Mouse (Mus musculus) MEL (cell line): Measurements from ENCODE around the gene Col25a1.

Experiments
- CHD1 ChIP-seq: IDR thresholded peaks from 2 replicates; pipeline ENCODE4 v1.6.1; 2012; ENCODE audit warnings: low read depth, mild to moderate bottlenecking, inconsistent platforms, low read length, improper control_type of control experiment
- CTCF ChIP-seq, 3 experiments: IDR thresholded peaks in 2 of 3; conservative IDR thresholded peaks in 1 of 3; 2 replicates each; pipeline ENCODE4 v1.5.1; 2011 to 2012; ENCODE audit warnings: low read length in 3 of 3, low read depth in 2 of 3, mild to moderate bottlenecking in 2 of 3, improper control_type of control experiment in 1 of 3, inconsistent platforms in 1 of 3, mixed read lengths in 1 of 3, moderate library complexity in 1 of 3; ENCODE audit not compliant: control insufficient read depth in 1 of 3, insufficient read depth in 1 of 3, poor library complexity in 1 of 3, severe bottlenecking in 1 of 3
- E2F4 ChIP-seq: IDR thresholded peaks from 2 replicates; pipeline ENCODE4 v1.6.1; 2011; ENCODE audit warnings: low read depth, low read length, improper control_type of control experiment, borderline replicate concordance
- EP300 ChIP-seq, 2 experiments: IDR thresholded peaks; 2 replicates each; pipeline ENCODE4 v1.6.1; 2011; ENCODE audit warnings: improper control_type of control experiment in 2 of 2, low read length in 2 of 2, low read depth in 1 of 2, mild to moderate bottlenecking in 1 of 2
- GABPA ChIP-seq: IDR thresholded peaks from 2 replicates; pipeline ENCODE4 v1.6.1; 2012; ENCODE audit warnings: low read depth, mild to moderate bottlenecking, inconsistent platforms, low read length, improper control_type of control experiment, moderate library complexity
- JUND ChIP-seq: IDR thresholded peaks from 2 replicates; pipeline ENCODE4 v1.6.1; 2011; ENCODE audit warnings: low read depth, mild to moderate bottlenecking, improper control_type of control experiment, low read length
- MAFK ChIP-seq: IDR thresholded peaks from 2 replicates; pipeline ENCODE4 v1.6.1; 2011; ENCODE audit warnings: low read depth, mild to moderate bottlenecking, low read length, improper control_type of control experiment, borderline replicate concordance
- MAX ChIP-seq: IDR thresholded peaks from 2 replicates; pipeline ENCODE4 v1.6.1; 2011; ENCODE audit warnings: low read length, improper control_type of control experiment
- MXI1 ChIP-seq: IDR thresholded peaks from 2 replicates; pipeline ENCODE4 v1.6.1; 2011; ENCODE audit warnings: mild to moderate bottlenecking, low read depth, low read length, improper control_type of control experiment
- POLR2A ChIP-seq, 2 experiments: IDR thresholded peaks; 2 replicates each; pipeline ENCODE4 v1.6.1; 2011 to 2012; ENCODE audit warnings: low read length in 2 of 2, mild to moderate bottlenecking in 2 of 2, control low read depth in 1 of 2, improper control_type of control experiment in 1 of 2, low read depth in 1 of 2, moderate library complexity in 1 of 2; ENCODE audit not compliant: control insufficient read depth in 1 of 2, insufficient read depth in 1 of 2, poor library complexity in 1 of 2
- USF2 ChIP-seq, 2 experiments: IDR thresholded peaks; 2 replicates each; pipeline ENCODE4 v1.6.1; 2011 to 2012; ENCODE audit warnings: improper control_type of control experiment in 2 of 2, low read length in 2 of 2, borderline replicate concordance in 1 of 2, inconsistent platforms in 1 of 2, low read depth in 1 of 2, mild to moderate bottlenecking in 1 of 2; ENCODE audit not compliant: insufficient read depth in 1 of 2

DNA sequence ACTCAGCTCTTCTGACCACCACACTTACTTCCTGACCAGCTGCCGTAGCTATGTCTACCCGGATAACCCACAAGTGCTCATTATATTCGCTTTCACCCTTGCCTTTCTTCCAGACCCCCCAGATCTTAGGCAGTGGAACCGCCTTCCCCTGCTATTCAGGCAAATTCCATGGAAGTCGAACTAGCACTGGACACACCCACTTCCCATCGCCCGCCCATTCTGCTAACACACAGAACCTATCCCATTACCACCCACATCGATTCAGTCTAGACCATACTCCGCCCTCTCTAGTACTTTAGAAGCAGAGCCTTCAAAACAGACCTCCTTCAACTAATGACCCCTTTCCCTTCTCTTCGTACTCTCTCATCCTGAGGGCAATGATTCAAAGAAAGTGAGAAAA, 470.2 kb downstream of the Col25a1 start:
- TF ChIP-seq CTCF (IDR thresholded peaks at IDR 0.05 in 2 of 3, conservative IDR thresholded peaks at IDR 0.05 in 1 of 3; ENCODE audit: control insufficient read depth in 1 of 3, insufficient read depth in 1 of 3, low read depth in 2 of 3, low read length in 3 of 3, poor library complexity in 1 of 3, severe bottlenecking in 1 of 3) = no peak
- no peak for TF ChIP-seq EP300 (IDR thresholded peaks at IDR 0.05; ENCODE audit: low read depth in 1 of 2, low read length in 2 of 2)
- no peak for TF ChIP-seq JUND
- no peak for TF ChIP-seq GABPA
- no peak for TF ChIP-seq E2F4
- TF ChIP-seq POLR2A (IDR thresholded peaks at IDR 0.05; ENCODE audit: control insufficient read depth in 1 of 2, insufficient read depth in 1 of 2, low read depth in 1 of 2, low read length in 2 of 2, poor library complexity in 1 of 2) = no peak
- TF ChIP-seq MAFK = no peak
- TF ChIP-seq MAX = no peak
- TF ChIP-seq CHD1 = no peak
- no peak for TF ChIP-seq USF2 (IDR thresholded peaks at IDR 0.05; ENCODE audit: borderline replicate concordance in 1 of 2, insufficient read depth in 1 of 2, low read depth in 1 of 2, low read length in 2 of 2)
- no peak for TF ChIP-seq MXI1
